Mouse (Mus musculus) MEL (cell line): Measurements from ENCODE around the gene Neurl4. TPM values are rescaled to one million over a fixed set of nuclear protein-coding genes. Genes with fewer than 3 reads are reported as not detected.

Source experiments
- DNase-seq: peaks from one replicate; pipeline ENCODE4 v3.0.0; 2011; ENCODE audit warnings: low read depth, low spot score
- H3K27ac ChIP-seq: 2 replicates; pipeline ENCODE4 v1.5.1; 2012; ENCODE audit warnings: low read depth, mild to moderate bottlenecking, control low read depth, low read length, moderate library complexity; ENCODE audit not compliant: control insufficient read depth
- H3K27me3 ChIP-seq, 2 experiments: fragments of 150-350 bp in 1 of 2; sonication (generic) in 1 of 2; 2 replicates each; pipeline ENCODE4 v1.6.1; 2012; ENCODE audit warnings: low read length in 2 of 2, mild to moderate bottlenecking in 2 of 2, improper control_type of control experiment in 1 of 2, moderate library complexity in 1 of 2; ENCODE audit not compliant: insufficient read depth in 2 of 2, control insufficient read depth in 1 of 2
- H3K36me3 ChIP-seq, 2 experiments: 2 replicates each; pipeline ENCODE4 v1.6.1; 2012 to 2014; ENCODE audit warnings: low read length in 2 of 2, improper control_type of control experiment in 1 of 2, inconsistent platforms in 1 of 2, mild to moderate bottlenecking in 1 of 2; ENCODE audit not compliant: insufficient read depth in 2 of 2, control insufficient read depth in 1 of 2
- H3K4me1 ChIP-seq, 2 experiments: fragments of 150-350 bp in 1 of 2; sonication (generic) in 1 of 2; 2 replicates each; pipeline ENCODE4 v1.6.1; 2012; ENCODE audit warnings: low read length in 2 of 2, improper control_type of control experiment in 1 of 2, mild to moderate bottlenecking in 1 of 2; ENCODE audit not compliant: insufficient read depth in 2 of 2, control insufficient read depth in 1 of 2
- H3K4me3 ChIP-seq, 2 experiments: fragments of 150-350 bp in 1 of 2; sonication (generic) in 1 of 2; 2 replicates each; pipeline ENCODE4 v1.5.1; 2012; ENCODE audit warnings: low read depth in 2 of 2, low read length in 2 of 2, mild to moderate bottlenecking in 2 of 2, moderate library complexity in 2 of 2, control low read depth in 1 of 2, improper control_type of control experiment in 1 of 2; ENCODE audit not compliant: control insufficient read depth in 1 of 2, insufficient read depth in 1 of 2
- H3K79me2 ChIP-seq: 2 replicates; pipeline ENCODE4 v1.6.1; 2012; ENCODE audit warnings: mild to moderate bottlenecking, low read length, moderate library complexity; ENCODE audit not compliant: control insufficient read depth, poor library complexity, insufficient read depth
- H3K9ac ChIP-seq: 2 replicates; pipeline ENCODE4 v1.6.1; 2012; ENCODE audit warnings: low read depth, mild to moderate bottlenecking, control low read depth, low read length, moderate library complexity; ENCODE audit not compliant: control insufficient read depth, poor library complexity, severe bottlenecking
- H3K9me3 ChIP-seq: fragments of 150-350 bp; sonication (generic); replicated peaks from 2 replicates; pipeline ENCODE4 v1.6.1; 2012; ENCODE audit warnings: mild to moderate bottlenecking, low read length, improper control_type of control experiment, moderate library complexity; ENCODE audit not compliant: insufficient read depth
- CTCF ChIP-seq, 3 experiments: IDR thresholded peaks in 2 of 3; conservative IDR thresholded peaks in 1 of 3; 2 replicates each; pipeline ENCODE4 v1.5.1; 2011 to 2012; ENCODE audit warnings: low read length in 3 of 3, low read depth in 2 of 3, mild to moderate bottlenecking in 2 of 3, improper control_type of control experiment in 1 of 3, inconsistent platforms in 1 of 3, mixed read lengths in 1 of 3, moderate library complexity in 1 of 3; ENCODE audit not compliant: control insufficient read depth in 1 of 3, insufficient read depth in 1 of 3, poor library complexity in 1 of 3, severe bottlenecking in 1 of 3
- E2F4 ChIP-seq: IDR thresholded peaks from 2 replicates; pipeline ENCODE4 v1.6.1; 2011; ENCODE audit warnings: low read depth, low read length, improper control_type of control experiment, borderline replicate concordance
- ELF1 ChIP-seq: IDR thresholded peaks from 2 replicates; pipeline ENCODE4 v1.6.1; 2014; ENCODE audit warnings: low read depth, mild to moderate bottlenecking, inconsistent platforms, low read length, improper control_type of control experiment, moderate library complexity
- EP300 ChIP-seq, 2 experiments: IDR thresholded peaks; 2 replicates each; pipeline ENCODE4 v1.6.1; 2011; ENCODE audit warnings: improper control_type of control experiment in 2 of 2, low read length in 2 of 2, low read depth in 1 of 2, mild to moderate bottlenecking in 1 of 2
- GATA1 ChIP-seq: IDR thresholded peaks from 2 replicates; pipeline ENCODE4 v1.6.1; 2011; ENCODE audit warnings: low read depth, low read length, improper control_type of control experiment
- MAFK ChIP-seq: IDR thresholded peaks from 2 replicates; pipeline ENCODE4 v1.6.1; 2011; ENCODE audit warnings: low read depth, mild to moderate bottlenecking, low read length, improper control_type of control experiment, borderline replicate concordance
- MAX ChIP-seq: IDR thresholded peaks from 2 replicates; pipeline ENCODE4 v1.6.1; 2011; ENCODE audit warnings: low read length, improper control_type of control experiment
- MAZ ChIP-seq: IDR thresholded peaks from 2 replicates; pipeline ENCODE4 v1.6.1; 2012; ENCODE audit warnings: low read depth, mild to moderate bottlenecking, inconsistent platforms, low read length, improper control_type of control experiment
- MXI1 ChIP-seq: IDR thresholded peaks from 2 replicates; pipeline ENCODE4 v1.6.1; 2011; ENCODE audit warnings: mild to moderate bottlenecking, low read depth, low read length, improper control_type of control experiment
- MYB ChIP-seq: IDR thresholded peaks from 2 replicates; pipeline ENCODE4 v1.6.1; 2011; ENCODE audit warnings: mild to moderate bottlenecking, low read depth, low read length, improper control_type of control experiment
- MYC ChIP-seq: IDR thresholded peaks from 2 replicates; pipeline ENCODE4 v1.6.1; 2011; ENCODE audit warnings: low read depth, mild to moderate bottlenecking, low read length, improper control_type of control experiment, moderate library complexity
- NELFE ChIP-seq: IDR thresholded peaks from 2 replicates; pipeline ENCODE4 v1.6.1; 2011; ENCODE audit warnings: low read depth, low read length, improper control_type of control experiment
- NRF1 ChIP-seq: IDR thresholded peaks from 2 replicates; pipeline ENCODE4 v1.6.1; 2014; ENCODE audit warnings: low read depth, mild to moderate bottlenecking, inconsistent platforms, low read length, improper control_type of control experiment, moderate library complexity; ENCODE audit not compliant: poor library complexity, insufficient read depth, severe bottlenecking
- POLR2A ChIP-seq, 2 experiments: IDR thresholded peaks; 2 replicates each; pipeline ENCODE4 v1.6.1; 2011 to 2012; ENCODE audit warnings: low read length in 2 of 2, mild to moderate bottlenecking in 2 of 2, control low read depth in 1 of 2, improper control_type of control experiment in 1 of 2, low read depth in 1 of 2, moderate library complexity in 1 of 2; ENCODE audit not compliant: control insufficient read depth in 1 of 2, insufficient read depth in 1 of 2, poor library complexity in 1 of 2
- POLR2AphosphoS2 ChIP-seq: IDR thresholded peaks from 2 replicates; pipeline ENCODE4 v1.6.1; 2011; ENCODE audit warnings: low read length, improper control_type of control experiment
- POLR2AphosphoS5 ChIP-seq: IDR thresholded peaks from 2 replicates; pipeline ENCODE4 v1.6.1; 2012; ENCODE audit warnings: low read depth, borderline replicate concordance, mild to moderate bottlenecking, inconsistent platforms, low read length, moderate library complexity, mixed read lengths
- RAD21 ChIP-seq: IDR thresholded peaks from 2 replicates; pipeline ENCODE4 v1.6.1; 2011; ENCODE audit warnings: mild to moderate bottlenecking, low read depth, low read length, improper control_type of control experiment
- RCOR1 ChIP-seq: IDR thresholded peaks from 2 replicates; pipeline ENCODE4 v1.6.1; 2012; ENCODE audit warnings: low read depth, mild to moderate bottlenecking, inconsistent platforms, low read length, improper control_type of control experiment
- SIN3A ChIP-seq: IDR thresholded peaks from 2 replicates; pipeline ENCODE4 v1.6.1; 2012; ENCODE audit warnings: low read length, improper control_type of control experiment, inconsistent platforms
- SMC3 ChIP-seq: IDR thresholded peaks from 2 replicates; pipeline ENCODE4 v1.6.1; 2011; ENCODE audit warnings: low read depth, low read length, improper control_type of control experiment
- TAL1 ChIP-seq: IDR thresholded peaks from 2 replicates; pipeline ENCODE4 v1.6.1; 2012; ENCODE audit warnings: mild to moderate bottlenecking, inconsistent platforms, low read length, moderate library complexity, mixed read lengths
- TCF12 ChIP-seq: IDR thresholded peaks from 2 replicates; pipeline ENCODE4 v1.6.1; 2014; ENCODE audit warnings: low read depth, mild to moderate bottlenecking, inconsistent platforms, low read length, improper control_type of control experiment, moderate library complexity
- UBTF ChIP-seq: IDR thresholded peaks from 2 replicates; pipeline ENCODE4 v1.6.1; 2012; ENCODE audit warnings: low read depth, mild to moderate bottlenecking, inconsistent platforms, low read length, improper control_type of control experiment, moderate library complexity, borderline replicate concordance; ENCODE audit not compliant: insufficient read depth
- USF1 ChIP-seq: IDR thresholded peaks from 2 replicates; pipeline ENCODE4 v1.6.1; 2014; ENCODE audit warnings: low read depth, mild to moderate bottlenecking, inconsistent platforms, low read length, improper control_type of control experiment, moderate library complexity
- USF2 ChIP-seq, 2 experiments: IDR thresholded peaks; 2 replicates each; pipeline ENCODE4 v1.6.1; 2011 to 2012; ENCODE audit warnings: improper control_type of control experiment in 2 of 2, low read length in 2 of 2, borderline replicate concordance in 1 of 2, inconsistent platforms in 1 of 2, low read depth in 1 of 2, mild to moderate bottlenecking in 1 of 2; ENCODE audit not compliant: insufficient read depth in 1 of 2
- ZC3H11A ChIP-seq: IDR thresholded peaks from 2 replicates; pipeline ENCODE4 v1.6.1; 2012; ENCODE audit warnings: low read depth, mild to moderate bottlenecking, inconsistent platforms, low read length, improper control_type of control experiment
- ZMIZ1 ChIP-seq: IDR thresholded peaks from 2 replicates; pipeline ENCODE4 v1.6.1; 2012; ENCODE audit warnings: low read depth, mild to moderate bottlenecking, inconsistent platforms, low read length, improper control_type of control experiment, moderate library complexity
- ZNF384 ChIP-seq: IDR thresholded peaks from 2 replicates; pipeline ENCODE4 v1.6.1; 2012; ENCODE audit warnings: low read depth, mild to moderate bottlenecking, inconsistent platforms, low read length, improper control_type of control experiment
- polyA plus RNA-seq, 2 experiments: library from polyadenylated mRNA; stranded (reverse) in 1 of 2; unstranded in 1 of 2; fragments of >175 nt in 1 of 2; fragments of >200 nt in 1 of 2; gene quantifications; 2 replicates each; pipeline versions ENCODE4 v1.2.1 to v1.2.4; 2012; ENCODE audit warnings: low replicate concordance in 2 of 2, low read depth in 1 of 2; ENCODE audit not compliant: insufficient read length in 2 of 2, insufficient read depth in 1 of 2, missing spikeins in 1 of 2
- total RNA-seq: library from RNA; depleted of rRNA; stranded (reverse); fragments of 300-350 nt; gene quantifications from 2 replicates; pipeline ENCODE4 v1.2.3, GENCODE M21; 2012

Gene Neurl4
- total and polyA plus RNA-seq, 3 experiments: 50.9 to 58.0 TPM; not detected in 1

- DNase-seq: peak; percentile 86
- H3K4me1 ChIP-seq: peaks cover 14 to 46% of the 10 kb centered on the region in 2 experiments
- H3K36me3 ChIP-seq: peaks cover 0 to 28% of the 10 kb centered on the region in 2 experiments; a peak in 2 of 4 replicates
Observed at GRCm38 (mm10) chr11:69883066-69883465, 17.8 kb upstream of the Neurl4 start.

GRCm38 (mm10) chr11:69883527-69884151 is 17.2 kb upstream of the Neurl4 start:
- DNase-seq: peak; percentile 96
- Histone ChIP-seq H3K4me3 (no peak overlapping the region), H3K9ac (no peak overlapping the region), H3K36me3 (peaks cover 0 to 22% of the 10 kb centered on the region in 2 experiments; a peak in 2 of 4 replicates), H3K4me1 (peaks cover 12 to 41% of the 10 kb centered on the region in 2 experiments), H3K79me2 (no peaks in the 10 kb centered on the region), H3K27me3 (no peaks in the 10 kb centered on the region), H3K9me3 (no peaks in the 10 kb centered on the region), H3K27ac (peak overlapping the region; percentile 25)
- TF ChIP-seq TAL1 (peak; percentile 69), NELFE (0 out of 2 replicates have a peak, but pooled peaks have one; percentile 38), MXI1 (peak; percentile 54; the same call in 1 of the 2 replicates), UBTF (no peak), ZMIZ1 (no peak), MYB (peak; percentile 50; the same call in 1 of the 2 replicates), NRF1 (no peak), ELF1 (no peak), POLR2AphosphoS2 (no peak), MAZ (peak; percentile 69; the same call in 1 of the 2 replicates), ZC3H11A (no peak), E2F4 (no peak), MYC (0 out of 2 replicates have a peak, but pooled peaks have one; percentile 46), RAD21 (no peak; the same call in 1 of the 2 replicates), POLR2A (IDR thresholded peaks at IDR 0.05; ENCODE audit: control insufficient read depth in 1 of 2, insufficient read depth in 1 of 2, low read depth in 1 of 2, low read length in 2 of 2, poor library complexity in 1 of 2) (no peak), RCOR1 (peak; percentile 81), SIN3A (peak; percentile 46), MAX (no peak; the same call in 1 of the 2 replicates), MAFK (no peak), SMC3 (no peak), USF1 (no peak), EP300 (IDR thresholded peaks at IDR 0.05; ENCODE audit: low read depth in 1 of 2, low read length in 2 of 2) (peak; percentile 75 to 91; a peak in 3 of 4 replicates), ZNF384 (no peak), GATA1 (peak; percentile 76), POLR2AphosphoS5 (no peak), CTCF (IDR thresholded peaks at IDR 0.05 in 2 of 3, conservative IDR thresholded peaks at IDR 0.05 in 1 of 3; ENCODE audit: control insufficient read depth in 1 of 3, insufficient read depth in 1 of 3, low read depth in 2 of 3, low read length in 3 of 3, poor library complexity in 1 of 3, severe bottlenecking in 1 of 3) (no peak), TCF12 (peak; percentile 80)

More at GRCm38 (mm10) chr11:69883066-69883465, 17.8 kb upstream of the Neurl4 start:
- no peak overlapping the region for H3K9ac ChIP-seq
- no peak overlapping the region for H3K4me3 ChIP-seq
- peak overlapping the region; percentile 25; the same call in 1 of the 2 replicates for H3K27ac ChIP-seq
- H3K9me3 ChIP-seq: no peaks in the 10 kb centered on the region
- TF ChIP-seq ZC3H11A (peak; percentile 48), SMC3 (peak; percentile 72), RAD21 (peak; percentile 68), GATA1 (0 out of 2 replicates have a peak, but pooled peaks have one; percentile 3), MAX (peak; percentile 9; the same call in 1 of the 2 replicates), NELFE (no peak), USF2 (IDR thresholded peaks at IDR 0.05; ENCODE audit: borderline replicate concordance in 1 of 2, insufficient read depth in 1 of 2, low read depth in 1 of 2, low read length in 2 of 2) (no peak), CTCF (IDR thresholded peaks at IDR 0.05 in 2 of 3, conservative IDR thresholded peaks at IDR 0.05 in 1 of 3; ENCODE audit: control insufficient read depth in 1 of 3, insufficient read depth in 1 of 3, low read depth in 2 of 3, low read length in 3 of 3, poor library complexity in 1 of 3, severe bottlenecking in 1 of 3) (peak; percentile 83 to 95 (median 88)), USF1 (peak; percentile 56)
- TF ChIP-seq, all 39 proteins: peak for 7
- Histone ChIP-seq H3K27me3 (no peaks in the 10 kb centered on the region), H3K79me2 (no peaks in the 10 kb centered on the region)
